Mouse (Mus musculus) intestine, embryonic 14.5 days (tissue): ENCODE results near the gene Slc6a3. TPM values are rescaled to one million over a fixed set of nuclear protein-coding genes. Genes with fewer than 3 reads are reported as not detected.

ENCODE experiments used
- ATAC-seq: fragments of 200-750 bp; cut with Nextera tagmentation; replicated peaks from 2 replicates; pipeline ENCODE4 v1.8.0; 2017; ENCODE audit warnings: low read depth, moderate number of reproducible peaks, moderate TSS enrichment, moderate library complexity; ENCODE audit not compliant: low FRiP score, low TSS enrichment
- DNase-seq: peaks from one replicate; pipeline ENCODE4 v3.0.0-alpha.2; 2018; ENCODE audit warnings: low spot score
- H3K27ac ChIP-seq: fragments of 300-500 bp; sonication (generic); 2 replicates; pipeline ENCODE4 v1.5.1; 2014; ENCODE audit warnings: low read depth, mild to moderate bottlenecking, control low read depth
- H3K27me3 ChIP-seq: fragments of 300-500 bp; sonication (generic); replicated peaks from 2 replicates; pipeline ENCODE4 v1.6.1; 2014; ENCODE audit warnings: low read length, control low read depth; ENCODE audit not compliant: control insufficient read depth, insufficient read depth
- H3K36me3 ChIP-seq: fragments of 300-500 bp; sonication (generic); 2 replicates; pipeline ENCODE4 v1.6.1; 2014; ENCODE audit warnings: low read length, control low read depth; ENCODE audit not compliant: control insufficient read depth, insufficient read depth
- H3K4me1 ChIP-seq: fragments of 300-500 bp; sonication (generic); replicated peaks from 2 replicates; pipeline ENCODE4 v1.6.1; 2014; ENCODE audit warnings: low read length, control low read depth, mixed read lengths; ENCODE audit not compliant: control insufficient read depth, insufficient read depth
- H3K4me2 ChIP-seq: fragments of 300-500 bp; sonication (generic); 2 replicates; pipeline ENCODE4 v1.6.1; 2014; ENCODE audit warnings: low read length
- H3K4me3 ChIP-seq: fragments of 300-500 bp; sonication (generic); 2 replicates; pipeline ENCODE4 v1.5.1; 2014; ENCODE audit warnings: low read depth, low read length, control low read depth, mixed read lengths
- H3K9ac ChIP-seq: fragments of 300-500 bp; sonication (generic); 2 replicates; pipeline ENCODE4 v1.6.1; 2014; ENCODE audit warnings: mild to moderate bottlenecking, low read length
- H3K9me3 ChIP-seq: fragments of 300-500 bp; sonication (generic); 2 replicates; pipeline ENCODE4 v1.6.1; 2016; ENCODE audit warnings: low read length, control low read depth; ENCODE audit not compliant: control insufficient read depth
- WGBS: fragments of 180-500 bp; shearing (Covaris S2); extraction: QIAGEN DNeasy Blood & Tissue Kit; methylation state at CpG from one replicate; pipeline ENCODE4 v1.1.7; 2014; 5-methylcytosine and 5-hydroxymethylcytosine counted together
- polyA plus RNA-seq: library from polyadenylated mRNA; unstranded; fragments of >200 nt; fragmentation: Nextera tagmentation; extraction: Ambion mirVana; gene quantifications from 2 replicates; pipeline ENCODE4 v1.2.1, GENCODE M21; 2014

Slc6a3 gene
- polyA plus RNA-seq, 1 experiment from 2014 or later = 0.09 TPM

GRCm38 (mm10) chr13:73502719-73503118 is 33.8 kb upstream of the Slc6a3 start:
- DNase-seq = no peak
- peaks cover 65% of the 10 kb centered on the region for H3K36me3 ChIP-seq

GRCm38 (mm10) chr13:73505686-73506467 is 30.7 kb upstream of the Slc6a3 start:
- Histone ChIP-seq H3K4me3 (no peak overlapping the region), H3K27ac (no peak overlapping the region), H3K9ac (no peak overlapping the region), H3K4me2 (no peak overlapping the region), H3K27me3 (no peaks in the 10 kb centered on the region), H3K9me3 (no peaks in the 10 kb centered on the region), H3K36me3 (peaks cover 59% of the 10 kb centered on the region), H3K4me1 (no peaks in the 10 kb centered on the region)
- 64% methylated on average over 7 of the region's 7 CpGs for WGBS
- ATAC-seq = peak; percentile 71; the same call in 1 of the 2 replicates
- DNase-seq = peak; percentile 90

More at GRCm38 (mm10) chr13:73502719-73503118, 33.8 kb upstream of the Slc6a3 start:
- Histone ChIP-seq H3K4me2 (no peak overlapping the region), H3K9me3 (no peaks in the 10 kb centered on the region), H3K4me1 (no peaks in the 10 kb centered on the region), H3K4me3 (no peak overlapping the region), H3K9ac (no peak overlapping the region), H3K27me3 (no peaks in the 10 kb centered on the region), H3K27ac (no peak overlapping the region)
- no peak for ATAC-seq
- 64% methylated on average over 2 of the region's 2 CpGs for WGBS

GRCm38 (mm10) chr13:73508817-73509550 is 27.6 kb upstream of the Slc6a3 start:
- WGBS = 88% methylated on average over 8 of the region's 8 CpGs
- no peak for ATAC-seq

GRCm38 (mm10) chr13:73509869-73510268 is 26.7 kb upstream of the Slc6a3 start:
- H3K27me3 ChIP-seq = no peaks in the 10 kb centered on the region
- no peak for ATAC-seq
- no peak overlapping the region for H3K4me2 ChIP-seq

More at GRCm38 (mm10) chr13:73508817-73509550, 27.6 kb upstream of the Slc6a3 start:
- H3K9me3 ChIP-seq = no peaks in the 10 kb centered on the region
- no peak overlapping the region for H3K4me3 ChIP-seq
- no peak overlapping the region for H3K9ac ChIP-seq
- H3K36me3 ChIP-seq = peaks cover 74% of the 10 kb centered on the region
- no peak overlapping the region for H3K4me2 ChIP-seq
- H3K27ac ChIP-seq = no peak overlapping the region
- H3K27me3 ChIP-seq = no peaks in the 10 kb centered on the region
- no peak for DNase-seq
- no peaks in the 10 kb centered on the region for H3K4me1 ChIP-seq

GRCm38 (mm10) chr13:73512776-73513673 is 23.5 kb upstream of the Slc6a3 start:
- Histone ChIP-seq H3K4me3 (no peak overlapping the region), H3K36me3 (peaks cover 78% of the 10 kb centered on the region), H3K4me2 (no peak overlapping the region), H3K4me1 (no peaks in the 10 kb centered on the region), H3K27me3 (no peaks in the 10 kb centered on the region), H3K9me3 (no peaks in the 10 kb centered on the region), H3K27ac (no peak overlapping the region), H3K9ac (no peak overlapping the region)
- ATAC-seq (peak; percentile 64), DNase-seq (peak; percentile 92)
- WGBS = 57% methylated on average over 13 of the region's 13 CpGs

More at GRCm38 (mm10) chr13:73509869-73510268, 26.7 kb upstream of the Slc6a3 start:
- Histone ChIP-seq H3K9me3 (no peaks in the 10 kb centered on the region), H3K4me1 (no peaks in the 10 kb centered on the region), H3K36me3 (peaks cover 76% of the 10 kb centered on the region), H3K4me3 (no peak overlapping the region), H3K27ac (no peak overlapping the region), H3K9ac (no peak overlapping the region)
- DNase-seq = no peak
- 81% methylated on average over 6 of the region's 6 CpGs for WGBS

- H3K36me3 ChIP-seq = peaks cover 47% of the 10 kb centered on the region
- H3K27me3 ChIP-seq = no peaks in the 10 kb centered on the region; the same call in 1 of the 2 replicates
- no peaks in the 10 kb centered on the region for H3K9me3 ChIP-seq
- no peak overlapping the region for H3K27ac ChIP-seq
- no peak overlapping the region for H3K9ac ChIP-seq
- H3K4me2 ChIP-seq = no peak overlapping the region
- WGBS = 67% methylated on average over 4 of the region's 4 CpGs
- no peaks in the 10 kb centered on the region for H3K4me1 ChIP-seq
- ATAC-seq (no peak), DNase-seq (no peak)
- H3K4me3 ChIP-seq = no peak overlapping the region
Measured at GRCm38 (mm10) chr13:73516886-73517285, 19.7 kb upstream of the Slc6a3 start.

GRCm38 (mm10) chr13:73533716-73534115 is 2.8 kb upstream of the Slc6a3 start:
- Histone ChIP-seq H3K4me1 (no peaks in the 10 kb centered on the region), H3K9ac (no peak overlapping the region), H3K4me2 (no peak overlapping the region), H3K9me3 (0 out of 2 replicates have a peak, but pooled peaks cover 3% of the 10 kb centered on the region), H3K27me3 (peaks cover 41% of the 10 kb centered on the region), H3K4me3 (no peak overlapping the region), H3K27ac (no peak overlapping the region), H3K36me3 (no peaks in the 10 kb centered on the region)
- DNase-seq (no peak), ATAC-seq (no peak)
- 84% methylated on average over 3 of the region's 3 CpGs for WGBS

- no peak overlapping the region for H3K4me2 ChIP-seq
- 58% methylated on average over 3 of the region's 3 CpGs for WGBS
- H3K27me3 ChIP-seq = peaks cover 41% of the 10 kb centered on the region
- H3K9me3 ChIP-seq = 0 out of 2 replicates have a peak, but pooled peaks cover 3% of the 10 kb centered on the region
- H3K27ac ChIP-seq = no peak overlapping the region
- no peaks in the 10 kb centered on the region for H3K4me1 ChIP-seq
- H3K9ac ChIP-seq = no peak overlapping the region
- H3K4me3 ChIP-seq = no peak overlapping the region
- DNase-seq = no peak
- no peak for ATAC-seq
- no peaks in the 10 kb centered on the region for H3K36me3 ChIP-seq
Measured at GRCm38 (mm10) chr13:73535287-73535686, 1.3 kb upstream of the Slc6a3 start.
